Mouse (Mus musculus) CD4-positive, CD25-positive, alpha-beta regulatory T cell, adult 2 months (primary cell): ENCODE results near the gene Gm26602.
"Not testable (repeated sequence)": the region's sequence is repeated elsewhere in the genome, so short reads cannot be mapped to it uniquely, and the experiment has no call there.

ENCODE experiments used
- DNase-seq: peaks from one replicate; pipeline ENCODE4 v3.0.0-alpha.2; 2012; ENCODE audit warnings: low read depth, low spot score

Gm26602 gene

DNA sequence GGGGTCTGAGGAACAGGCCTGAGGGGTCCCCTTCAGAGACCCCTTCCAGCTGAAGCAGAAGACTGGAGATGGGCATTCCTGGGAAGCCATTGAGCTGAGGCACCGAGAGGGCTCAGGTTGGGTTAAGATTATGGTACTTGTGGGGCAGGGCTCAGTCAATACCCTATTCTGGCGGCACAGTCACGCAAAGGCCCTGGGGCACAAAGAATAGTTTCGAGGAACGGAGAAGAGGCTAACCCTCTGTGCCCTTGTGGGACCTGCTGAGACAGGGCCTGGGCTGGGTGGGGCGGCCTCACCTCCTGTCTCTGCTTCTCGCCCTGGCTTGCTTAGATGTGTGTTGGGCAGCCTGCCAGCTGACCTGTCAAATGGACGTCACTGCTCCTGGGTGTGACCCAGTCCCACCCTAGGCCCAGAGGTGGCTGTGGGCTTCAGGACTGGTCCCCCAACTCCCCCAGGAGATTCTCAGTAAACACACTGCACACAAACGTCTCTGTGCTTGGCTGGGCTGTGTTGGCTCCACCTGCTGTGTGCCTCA lies 22.6 kb downstream of the Gm26602 start:
- DNase-seq: no peak

DNA sequence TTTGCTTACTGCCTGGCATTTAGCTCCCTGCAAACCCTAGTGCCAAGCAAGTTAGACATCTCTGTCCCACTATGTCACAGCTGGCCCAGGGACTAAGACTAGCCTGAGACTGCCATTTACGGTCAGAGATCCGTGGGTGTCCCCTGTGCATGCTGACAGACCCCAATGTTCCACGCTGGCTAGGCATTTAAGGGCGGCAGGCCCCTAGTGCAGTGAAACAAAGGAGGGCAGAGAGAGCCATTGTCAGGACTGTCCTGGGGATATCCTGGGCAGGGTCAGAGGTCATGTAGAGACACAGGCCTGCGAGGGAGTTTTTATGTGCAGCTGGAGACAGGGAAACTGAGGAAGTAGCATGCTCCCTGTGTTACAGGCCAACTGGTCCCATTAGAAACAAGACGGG lies 23.2 kb downstream of the Gm26602 start:
- DNase-seq: no peak

DNA sequence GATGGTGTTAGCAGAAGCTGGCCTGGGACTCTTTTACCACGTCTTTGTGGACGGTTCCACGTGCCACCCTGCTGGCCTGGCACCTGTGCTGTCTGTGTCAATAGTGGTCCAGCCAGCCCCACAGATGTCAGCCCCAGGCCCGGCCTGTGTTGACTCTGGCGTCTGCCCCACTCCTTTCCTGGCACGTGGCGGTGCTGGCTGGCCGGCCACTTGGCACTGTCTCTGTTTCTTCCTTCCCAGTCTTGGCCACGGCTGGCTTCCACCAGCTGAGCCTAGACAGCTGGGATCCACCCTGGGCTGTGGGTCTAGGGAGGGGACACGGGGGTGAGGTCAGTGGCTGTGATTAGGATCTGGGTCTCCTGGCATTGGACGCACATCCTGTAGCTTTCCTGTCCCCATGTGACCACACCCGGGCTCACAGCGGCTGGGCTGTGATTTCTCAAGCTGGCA lies 23.6 kb downstream of the Gm26602 start:
- no peak for DNase-seq

DNA sequence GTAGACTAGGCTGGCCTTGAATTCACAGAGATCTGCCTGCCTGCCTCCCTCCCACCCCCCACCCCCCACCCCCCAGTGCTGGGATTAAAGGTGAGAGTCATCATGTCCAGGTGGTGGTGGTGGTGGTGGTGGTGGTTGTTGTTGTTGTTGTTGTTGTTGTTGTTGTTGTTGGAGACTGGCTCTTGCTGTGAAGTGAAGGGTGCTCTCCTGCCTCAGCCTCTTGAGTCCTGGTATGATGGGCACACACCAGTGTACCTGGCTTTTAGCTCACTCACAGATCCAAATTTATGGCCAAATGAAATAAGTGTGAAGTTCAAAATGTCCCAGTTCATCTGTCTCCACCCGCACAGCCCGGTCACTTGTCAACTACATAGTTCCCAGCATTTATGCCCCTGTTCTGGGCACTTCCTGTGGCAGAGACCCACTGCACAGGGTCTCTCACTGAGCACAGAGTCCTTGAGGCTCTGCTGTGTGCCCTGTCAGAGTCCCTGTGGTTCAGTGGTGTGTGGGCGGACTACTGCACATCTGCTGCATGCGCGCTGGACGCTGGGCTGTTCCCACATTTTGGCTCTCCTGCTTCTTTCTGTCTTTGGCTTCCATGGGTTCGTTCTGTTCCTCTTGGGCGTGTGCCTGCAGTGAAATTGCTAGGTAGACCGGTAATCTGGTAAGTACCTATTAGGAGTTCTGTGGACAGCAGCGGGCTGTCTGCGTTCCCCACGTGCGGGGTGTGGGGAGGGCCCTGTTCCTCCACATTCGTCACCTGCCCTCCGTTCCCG lies 24.3 kb downstream of the Gm26602 start:
- DNase-seq: no peak

DNA sequence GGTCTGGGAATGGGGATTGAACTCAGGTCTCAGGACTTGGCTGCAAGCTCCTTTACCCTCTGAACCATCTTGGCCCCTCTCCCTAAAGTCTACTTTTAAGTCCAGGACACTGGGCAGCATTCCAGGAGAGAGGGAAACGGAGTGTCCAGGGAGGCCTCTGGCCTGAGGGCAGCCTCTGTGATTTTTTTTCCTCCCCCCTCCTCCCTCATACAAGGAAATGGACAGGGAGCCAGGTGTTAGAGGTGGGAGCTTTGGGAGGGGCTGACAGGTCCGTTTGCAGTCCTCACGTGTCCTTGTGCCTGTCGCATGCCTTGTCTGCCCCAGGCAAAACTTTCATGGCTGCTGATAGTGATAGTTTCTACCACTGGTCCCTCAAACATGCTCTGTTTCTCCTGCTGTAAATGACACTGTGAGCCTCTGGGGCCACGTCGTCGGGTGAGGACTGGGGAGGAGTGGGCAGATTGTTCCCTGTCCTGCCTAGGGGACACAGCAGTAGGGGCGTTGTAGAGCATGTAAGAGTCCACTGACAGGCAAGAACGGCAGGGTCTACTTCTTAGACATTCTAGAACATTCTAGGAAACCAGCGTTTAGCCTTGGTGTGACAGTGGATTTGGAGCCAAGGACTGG lies 25.7 kb downstream of the Gm26602 start:
- no peak for DNase-seq

DNA sequence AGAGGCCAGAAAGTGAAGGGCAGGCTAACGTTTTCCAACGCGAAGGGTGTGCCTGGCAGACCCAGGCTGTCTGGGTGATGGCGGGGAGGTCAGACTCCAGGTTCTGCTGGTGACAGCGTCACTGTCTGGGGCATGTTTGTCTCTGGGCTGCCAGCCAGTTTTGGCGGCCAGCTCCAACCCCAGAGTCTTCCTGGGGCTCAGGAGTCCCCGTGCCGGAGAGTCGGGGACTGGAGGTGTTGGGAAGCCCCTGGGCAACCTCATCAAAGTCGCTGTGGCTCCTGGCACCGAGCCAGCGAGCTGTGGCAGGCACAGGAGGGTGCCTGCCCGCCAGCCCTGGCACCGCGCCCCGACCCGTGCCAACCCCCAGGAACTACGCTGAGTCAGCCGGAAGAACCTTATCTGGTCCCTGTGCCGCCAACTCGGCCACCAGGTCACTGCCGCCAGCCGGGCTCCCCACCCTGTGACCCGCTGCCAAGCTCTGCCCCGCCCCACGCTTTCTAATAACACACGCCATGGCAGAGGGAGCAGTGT lies 26.3 kb downstream of the Gm26602 start:
- peak; percentile 92 for DNase-seq

DNA sequence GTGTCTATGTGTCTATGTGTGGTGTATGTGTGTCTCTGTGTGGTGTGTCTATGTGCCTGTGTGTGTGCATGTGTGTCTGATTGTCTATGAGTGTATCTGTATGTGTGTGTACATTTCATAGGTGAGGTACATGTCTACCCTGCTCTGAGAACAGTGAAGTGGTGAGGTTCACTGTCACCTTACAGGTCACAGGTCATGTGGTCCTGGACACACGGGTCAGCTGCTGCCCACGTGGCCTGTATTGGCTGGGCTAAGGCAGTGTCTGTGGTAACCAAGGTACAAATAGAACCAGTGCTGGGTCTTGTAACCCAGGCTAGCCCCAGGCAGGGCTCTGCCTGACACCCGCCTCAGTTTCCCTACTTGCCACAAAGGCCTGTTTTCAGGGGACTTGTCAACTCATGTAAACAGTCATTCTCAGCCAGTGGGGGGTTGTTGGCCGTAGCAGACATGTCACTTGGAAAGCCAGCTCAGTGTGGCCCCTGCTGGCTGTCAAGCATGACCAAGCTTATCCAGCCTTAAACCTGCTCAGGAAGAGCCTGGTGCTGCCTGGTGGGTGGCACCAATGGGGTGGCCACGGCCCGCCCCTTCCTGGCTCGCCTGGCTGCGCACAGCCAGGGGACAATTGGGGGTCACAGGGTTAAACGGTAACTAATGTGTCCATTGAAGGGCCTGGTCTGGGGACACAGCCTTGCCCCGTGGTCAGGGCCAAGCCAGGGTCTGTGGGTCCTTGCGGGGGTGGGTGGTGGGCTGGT lies 27.3 kb downstream of the Gm26602 start:
- DNase-seq: no peak

DNA sequence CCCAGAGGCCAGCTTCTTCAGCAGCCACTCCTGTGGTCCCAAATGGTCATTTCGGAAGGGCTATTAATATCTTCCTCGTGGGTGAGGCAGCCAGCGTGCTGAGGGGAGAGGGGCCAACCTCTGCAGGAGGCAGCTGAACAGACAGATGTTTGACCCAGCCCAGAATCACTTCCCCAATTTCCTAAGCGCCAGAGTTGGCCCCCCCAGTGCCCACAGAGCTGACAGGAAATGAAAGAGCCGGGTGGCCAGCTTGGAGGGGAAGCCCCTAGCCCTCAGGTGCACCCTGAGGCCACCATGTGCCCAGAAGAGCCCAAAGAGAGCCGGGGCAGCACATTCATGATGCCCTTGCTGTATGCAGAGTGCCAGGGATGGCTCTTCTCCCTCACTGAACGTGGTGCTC lies 30.1 kb downstream of the Gm26602 start:
- no peak for DNase-seq

DNA sequence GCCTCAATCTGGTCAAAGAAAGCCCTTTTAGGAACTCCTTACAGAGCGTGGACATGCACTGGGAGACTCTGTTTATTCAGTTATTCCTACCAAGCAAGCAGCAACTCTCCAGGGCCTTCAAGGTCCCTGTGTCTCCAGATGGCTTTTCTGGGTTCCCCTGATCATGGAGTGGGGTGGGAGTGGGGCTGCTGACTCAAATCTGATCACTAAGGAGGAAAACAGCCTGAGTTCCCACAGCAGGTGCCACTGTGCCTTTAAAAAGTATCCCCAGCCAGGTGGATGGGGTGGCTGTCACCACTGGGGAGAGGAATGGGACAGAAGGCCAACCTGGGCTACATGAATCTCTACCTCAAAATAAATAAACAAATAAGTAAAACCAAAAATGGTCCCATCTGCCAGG lies 32.3 kb downstream of the Gm26602 start:
- no peak for DNase-seq

DNA sequence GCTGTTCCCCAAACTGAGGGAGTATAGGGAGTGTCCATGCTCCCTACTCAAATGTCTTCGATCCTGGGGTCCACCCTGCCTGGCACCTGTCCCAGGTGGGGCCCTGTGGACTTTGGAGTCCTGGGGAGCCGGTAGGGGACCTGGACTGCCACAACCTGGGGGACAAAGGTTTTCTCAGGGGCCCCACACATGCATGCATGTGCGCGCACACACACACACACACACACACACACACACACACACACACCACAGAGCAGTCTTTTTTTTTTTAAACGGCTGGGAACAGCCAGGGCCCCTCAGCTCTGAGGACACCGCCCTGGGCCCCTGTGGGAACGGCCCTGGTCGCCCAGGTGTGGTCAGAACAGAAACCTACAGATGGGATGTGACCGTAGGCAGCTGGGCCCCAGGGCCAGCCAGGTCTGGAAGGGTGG lies 32.8 kb downstream of the Gm26602 start:
- no peak for DNase-seq

DNA sequence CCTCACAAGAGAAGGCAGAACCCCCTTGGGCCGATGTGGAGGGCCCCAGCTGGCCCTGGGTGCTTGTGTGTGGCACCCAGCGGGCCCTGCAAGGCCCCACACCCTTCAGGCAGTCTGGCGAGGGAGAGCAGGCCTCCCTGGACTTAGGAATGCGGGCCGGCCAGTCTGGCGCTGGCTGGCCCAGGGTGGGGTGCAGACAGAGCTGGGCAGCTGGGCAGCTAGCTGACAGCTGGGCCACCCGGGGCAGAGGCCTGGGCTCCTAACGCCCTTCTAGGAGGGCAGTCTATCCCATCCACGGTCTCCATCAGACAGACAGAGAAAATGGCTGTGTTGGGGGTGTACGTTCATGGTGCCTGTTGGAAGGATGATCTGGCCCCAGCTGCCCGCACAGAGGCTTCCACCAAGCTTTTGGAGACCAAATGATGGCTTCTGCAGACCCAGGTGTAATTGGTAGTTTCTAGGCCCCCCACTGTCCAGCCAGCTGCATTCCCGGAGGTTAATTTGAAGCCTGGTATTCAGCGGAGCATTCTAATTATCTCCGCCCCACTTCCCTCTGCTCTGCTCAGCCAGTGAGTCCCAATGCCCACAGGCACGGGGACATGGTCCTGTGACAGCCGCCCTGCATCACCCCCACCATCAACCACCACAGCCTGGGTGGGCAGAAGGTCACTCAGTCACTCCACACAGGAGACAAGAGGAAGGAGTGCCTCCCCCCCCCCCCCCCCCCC lies 35.0 kb downstream of the Gm26602 start:
- DNase-seq: no peak

DNA sequence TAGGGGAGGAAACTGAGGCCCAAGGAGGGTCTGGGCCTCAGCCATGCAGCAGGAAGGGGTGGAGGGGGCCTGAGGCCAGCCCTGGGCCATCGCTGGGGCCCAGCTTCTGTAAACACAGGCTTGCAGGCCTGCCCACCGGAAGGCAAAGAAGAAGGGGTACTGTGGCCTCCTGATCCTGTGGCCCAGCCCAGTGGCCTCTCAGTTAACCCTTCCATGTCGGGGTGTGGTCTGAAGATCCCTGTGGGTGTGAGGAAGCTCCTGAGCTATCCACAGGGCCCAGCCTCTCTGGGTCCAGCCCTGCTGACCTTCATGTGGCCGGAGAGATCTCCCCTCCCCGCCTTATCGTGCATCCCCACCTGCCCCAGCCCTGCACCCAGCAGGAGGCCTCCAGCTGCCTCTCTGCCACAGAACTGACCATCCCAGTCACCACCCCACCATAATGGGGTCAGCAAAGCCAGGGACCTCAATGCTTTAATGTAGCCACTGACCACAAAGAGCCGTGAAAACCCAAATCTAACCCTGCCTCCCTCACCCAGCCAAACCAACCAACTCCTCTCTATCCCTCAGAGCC lies 36.2 kb downstream of the Gm26602 start:
- DNase-seq: no peak

DNA sequence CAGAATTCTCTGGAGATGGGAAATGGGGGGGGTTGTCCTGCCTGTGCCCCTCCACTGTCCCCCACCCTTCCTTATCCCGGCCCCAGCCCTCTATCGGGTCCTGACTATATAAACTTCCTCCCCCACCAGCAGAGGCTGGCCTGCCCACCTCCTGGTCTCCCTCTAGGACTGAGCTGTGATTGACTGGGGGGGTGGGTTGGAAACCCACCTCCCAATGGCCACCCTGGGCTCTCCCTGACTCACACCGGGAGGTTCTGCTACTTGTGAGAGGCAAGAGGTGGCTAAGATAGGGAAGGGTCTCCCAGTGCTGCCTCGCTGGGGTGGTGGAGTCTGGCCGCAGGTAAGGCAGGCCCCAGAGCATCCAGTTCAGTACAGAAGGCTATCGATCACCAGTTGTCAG lies 36.8 kb downstream of the Gm26602 start:
- DNase-seq: no peak

DNA sequence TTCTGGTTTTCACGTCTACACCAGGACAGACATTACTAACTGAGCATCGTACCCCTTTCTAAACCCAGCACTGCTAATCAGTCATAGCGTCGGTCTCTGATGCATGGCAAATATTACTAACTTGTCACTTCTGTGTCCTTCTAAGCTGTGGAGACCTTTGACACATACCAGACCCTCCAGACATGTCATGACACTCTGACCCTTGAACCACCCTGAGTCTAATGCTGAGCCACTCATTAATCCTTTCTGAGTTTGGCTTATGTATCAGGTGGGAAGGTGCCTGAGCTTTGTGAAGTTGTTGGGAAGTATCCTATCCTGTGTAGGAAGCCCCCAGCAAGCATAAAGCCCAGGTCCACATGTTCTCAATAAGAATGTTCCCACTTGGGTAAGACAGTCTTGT lies 39.2 kb downstream of the Gm26602 start:
- no peak for DNase-seq

DNA sequence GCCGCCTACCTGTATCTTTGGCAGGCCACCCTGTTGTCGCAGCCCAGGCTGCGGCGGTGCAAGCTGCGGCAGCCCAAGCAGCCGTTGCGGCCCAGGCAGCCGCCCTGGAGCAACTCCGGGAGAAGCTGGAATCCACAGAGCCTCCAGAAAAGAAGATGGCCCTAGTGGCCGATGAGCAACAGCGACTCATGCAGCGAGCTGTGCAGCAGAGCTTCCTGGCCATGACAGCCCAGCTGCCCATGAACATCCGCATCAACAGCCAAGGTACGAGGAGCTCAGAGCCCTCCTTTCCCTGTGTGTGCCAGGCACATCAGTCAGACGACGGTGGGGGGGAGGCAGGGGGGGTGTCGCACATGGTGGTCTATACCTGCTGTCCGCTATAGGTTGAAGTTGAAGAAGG lies 40.0 kb downstream of the Gm26602 start:
- no peak for DNase-seq

DNA sequence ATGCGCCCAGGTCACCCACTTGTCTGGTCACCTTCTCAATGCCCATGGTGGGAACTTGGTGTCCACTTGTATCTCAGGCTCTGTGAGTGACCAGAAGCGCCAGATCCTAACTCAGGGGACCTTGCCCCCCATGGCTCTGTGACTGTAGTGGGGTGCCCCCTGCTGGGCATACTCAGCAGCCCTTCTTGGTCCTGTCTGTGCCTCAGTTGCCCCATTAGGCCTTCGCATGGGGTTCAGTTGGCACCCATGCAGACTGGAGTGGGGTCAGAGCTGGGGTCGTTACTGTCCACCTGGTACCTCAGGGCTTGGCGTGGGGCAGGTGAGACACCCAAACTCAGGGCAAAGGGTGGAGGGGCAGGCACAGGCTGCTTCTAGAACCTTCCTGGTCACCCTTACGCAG lies 43.3 kb downstream of the Gm26602 start:
- peak; percentile 61 for DNase-seq

DNA sequence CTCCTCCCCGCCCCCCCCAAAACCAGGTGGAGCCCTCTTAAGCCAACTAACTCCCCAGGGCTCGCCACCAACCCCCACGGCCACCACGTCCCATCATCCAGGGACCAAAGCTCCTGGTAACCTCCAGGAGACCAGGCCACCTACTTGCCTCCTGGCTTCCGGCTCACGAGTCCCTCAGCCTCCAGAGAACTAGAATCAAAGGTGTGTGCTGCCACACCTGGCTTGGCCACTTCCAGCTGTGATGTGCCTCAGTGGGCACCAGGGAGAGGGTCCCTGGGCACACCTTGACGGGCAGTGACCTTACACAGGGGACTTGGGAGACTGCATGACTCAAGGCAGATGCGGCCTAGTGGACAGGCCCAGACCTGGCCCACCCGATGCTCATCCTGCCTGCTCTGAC lies 45.0 kb downstream of the Gm26602 start:
- DNase-seq: no peak

DNA sequence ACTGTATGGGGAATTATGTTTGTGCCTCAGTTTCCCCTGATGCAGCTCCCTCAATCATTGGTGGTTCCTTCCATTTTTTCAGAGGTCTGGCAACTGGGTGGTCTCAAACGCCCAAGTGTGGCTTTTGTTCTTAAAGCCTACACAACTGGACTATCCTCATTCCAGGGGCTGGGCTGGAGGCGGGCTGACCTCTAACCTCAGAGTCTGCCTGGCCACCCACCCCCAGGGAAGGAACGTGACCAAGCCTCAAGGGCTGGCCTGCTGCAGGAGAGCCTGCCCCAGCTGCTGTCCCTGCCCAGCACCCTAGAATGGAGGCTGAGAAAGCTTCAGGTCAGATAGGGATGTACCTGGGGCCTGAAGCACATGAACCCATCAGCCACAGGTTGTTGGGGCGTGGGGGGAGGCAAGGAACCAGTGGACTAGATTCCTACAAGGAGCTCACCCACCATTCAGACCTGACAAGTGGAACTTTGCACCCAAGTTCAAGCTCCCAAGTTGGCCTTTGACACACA lies 46.0 kb downstream of the Gm26602 start:
- no peak for DNase-seq

DNA sequence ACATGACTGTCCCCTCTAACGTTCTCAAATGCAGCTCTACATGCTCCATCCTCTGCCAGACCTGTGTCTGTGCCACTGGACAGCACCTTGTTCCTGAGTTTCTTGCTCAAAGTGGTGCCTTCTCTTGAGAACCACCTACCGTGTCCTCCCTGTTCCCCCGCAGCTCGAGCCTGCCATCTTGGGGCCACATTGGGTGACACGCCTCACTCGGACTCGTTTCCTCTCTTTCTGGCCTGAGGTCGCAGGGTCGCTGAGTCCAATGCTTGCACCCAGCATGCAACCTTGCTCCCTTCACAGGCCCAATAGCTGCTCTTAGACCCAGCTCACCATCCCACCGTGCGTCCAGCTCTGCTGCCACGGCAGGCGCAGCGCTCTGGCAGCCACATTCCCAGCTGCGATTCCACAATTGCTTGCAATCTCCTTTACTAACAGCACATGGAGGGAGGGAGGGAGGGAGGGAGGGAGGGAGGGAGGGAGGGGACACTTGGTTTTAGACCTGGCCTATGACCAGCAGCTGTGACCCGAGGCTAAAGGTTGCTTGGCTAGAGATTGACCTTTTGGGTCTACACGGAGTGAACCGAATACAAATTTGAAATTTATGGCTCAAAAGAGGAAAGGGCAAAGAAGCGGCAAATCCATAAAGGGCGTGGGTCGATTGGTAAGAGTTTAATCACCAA lies 47.6 kb downstream of the Gm26602 start:
- peak; percentile 85 for DNase-seq

DNA sequence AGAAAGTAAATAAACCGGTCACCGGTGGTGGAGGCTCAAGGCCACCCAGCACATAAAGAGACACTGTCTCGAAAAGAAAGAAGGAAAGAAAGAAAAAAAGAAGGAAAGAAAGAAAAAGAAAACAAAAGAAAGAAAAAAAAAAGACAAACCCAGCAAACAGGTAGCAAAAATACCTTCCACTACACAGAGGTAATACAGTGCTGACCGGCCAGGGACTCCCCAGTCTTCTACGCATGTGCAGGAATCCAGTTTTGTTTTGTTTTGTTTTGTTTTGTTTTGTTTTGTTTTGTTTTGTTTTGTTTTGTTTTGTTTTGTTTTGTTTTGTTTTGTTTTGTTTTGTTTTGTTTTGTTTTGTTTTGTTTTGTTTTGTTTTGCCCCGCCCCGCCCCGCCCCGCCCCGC lies 48.8 kb downstream of the Gm26602 start:
- not testable (repeated sequence) for DNase-seq
